Mouse (Mus musculus) Patski (cell line): Measurements from ENCODE around the gene Anp32a. TPM values are rescaled to one million over a fixed set of nuclear protein-coding genes. Genes with fewer than 3 reads are reported as not detected.

Experiments
- ATAC-seq: fragments of 100-300 bp; one replicate; pipeline ENCODE4 v1.8.0; 2021
- CTCF ChIA-PET: fragments of 350-600 bp; sonication (Branson Sonifier 250); formaldehyde crosslinking; loops from one replicate; lab custom pipeline; 2022; ENCODE audit warnings: inconsistent platforms; lab: Charles Lee
- POLR2A ChIA-PET: fragments of 350-600 bp; sonication (Branson Sonifier 250); formaldehyde crosslinking; loops from one replicate; lab custom pipeline; 2022; ENCODE audit warnings: antibody characterized with exemption, inconsistent platforms; lab: Charles Lee
- DNase-seq: peaks from one replicate; pipeline ENCODE4 v3.0.0-alpha.2; 2011; ENCODE audit warnings: low read depth, low spot score
- H3K27me3 ChIP-seq: fragments of 371-371 bp; one replicate; pipeline ENCODE4 v1.5.1; 2021
- CTCF ChIP-seq: fragments of 100-300 bp; IDR thresholded peaks from one replicate; pipeline ENCODE4 v1.5.1; 2021
- in situ Hi-C: fragments of 300-500 bp; cut with MboI; formaldehyde crosslinking; loops from 3 replicates; pipeline ENCODE4 v1.11.1; 2018; ENCODE audit warnings: low pct_unique_long_range_greater_than_20kb, mixed read lengths
- polyA plus RNA-seq: library from polyadenylated mRNA; unstranded; gene quantifications from one replicate; pipeline ENCODE4 v1.2.3, GENCODE M21; 2021

Gene Anp32a
- polyA plus RNA-seq, 1 experiment from 2014 or later = 231 TPM

GRCm38 (mm10) chr9:62355763-62356162 is 14.7 kb downstream of the Anp32a start:
- ChIA-PET POLR2A (no interaction called here), CTCF (no interaction called here)
- in situ Hi-C loops = no loop called here

GRCm38 (mm10) chr9:62357593-62357992 is 16.5 kb downstream of the Anp32a start:
- no peak for ATAC-seq
- CTCF ChIA-PET = interaction anchor here (1.6 kb wide), 1 partner anchor 9 kb away, joined by 3 read pairs; no protein-coding TSS in a partner anchor
- TF ChIP-seq CTCF = no peak
- DNase-seq = no peak
- POLR2A ChIA-PET = no interaction called here
- H3K27me3 ChIP-seq = no peaks in the 10 kb centered on the region
- in situ Hi-C loops = no loop called here

More at GRCm38 (mm10) chr9:62355763-62356162, 14.7 kb downstream of the Anp32a start:
- DNase-seq (no peak), ATAC-seq (no peak)
- no peak for TF ChIP-seq CTCF
- H3K27me3 ChIP-seq = no peaks in the 10 kb centered on the region

- in situ Hi-C loops = no loop called here
- no peaks in the 10 kb centered on the region for H3K27me3 ChIP-seq
- DNase-seq (no peak), ATAC-seq (no peak)
- ChIA-PET POLR2A (no interaction called here), CTCF (interaction anchor here (1.2 kb wide), 1 partner anchor 23 kb away, joined by 3 read pairs; no protein-coding TSS in a partner anchor)
- no peak for TF ChIP-seq CTCF
Observed at GRCm38 (mm10) chr9:62358851-62359250, 17.8 kb downstream of the Anp32a start.

GRCm38 (mm10) chr9:62360889-62361288 is 19.8 kb downstream of the Anp32a start:
- ChIA-PET CTCF (interaction anchor here (1.3 kb wide), 1 partner anchor 11 kb away, joined by 3 read pairs; no protein-coding TSS in a partner anchor), POLR2A (no interaction called here)
- no peaks in the 10 kb centered on the region for H3K27me3 ChIP-seq
- no peak for ATAC-seq
- TF ChIP-seq CTCF = no peak
- DNase-seq = no peak
- in situ Hi-C loops = no loop called here

- H3K27me3 ChIP-seq = no peaks in the 10 kb centered on the region
- ChIA-PET CTCF (interaction anchor here (1.6 to 1.7 kb wide), 2 partner anchors 10 to 14 kb away, joined by 3 to 6 read pairs; no protein-coding TSS in a partner anchor), POLR2A (interaction anchor here (1.7 kb wide), 1 partner anchor 20 kb away, joined by 4 read pairs; no protein-coding TSS in a partner anchor)
- in situ Hi-C loops = no loop called here
- TF ChIP-seq CTCF = no peak
- ATAC-seq = no peak
- DNase-seq = no peak
Observed at GRCm38 (mm10) chr9:62362835-62363385, 21.8 kb downstream of the Anp32a start.

- in situ Hi-C loops = no loop called here
- TF ChIP-seq CTCF = no peak
- no peaks in the 10 kb centered on the region for H3K27me3 ChIP-seq
- peak; percentile 82 for ATAC-seq
- no peak for DNase-seq
- ChIA-PET CTCF (no interaction called here), POLR2A (interaction anchor here (1.7 kb wide), 1 partner anchor 21 kb away, joined by 4 read pairs; no protein-coding TSS in a partner anchor)
Observed at GRCm38 (mm10) chr9:62363619-62364018, 22.5 kb downstream of the Anp32a start.

GRCm38 (mm10) chr9:62364216-62364615 is 23.1 kb downstream of the Anp32a start:
- in situ Hi-C loops = no loop called here
- CTCF ChIA-PET = no interaction called here

GRCm38 (mm10) chr9:62364831-62365230 is 23.7 kb downstream of the Anp32a start:
- POLR2A ChIA-PET = interaction anchor here (0.6 kb wide), 1 partner anchor 13 kb away, joined by 3 read pairs; no protein-coding TSS in a partner anchor
- no peak for TF ChIP-seq CTCF
- no peak for ATAC-seq
- DNase-seq = no peak
- CTCF ChIA-PET = no interaction called here
- in situ Hi-C loops = no loop called here
- no peaks in the 10 kb centered on the region for H3K27me3 ChIP-seq

More at GRCm38 (mm10) chr9:62364216-62364615, 23.1 kb downstream of the Anp32a start:
- POLR2A ChIA-PET = interaction anchor here (0.6 kb wide), 1 partner anchor 13 kb away, joined by 3 read pairs; no protein-coding TSS in a partner anchor
- no peaks in the 10 kb centered on the region for H3K27me3 ChIP-seq
- DNase-seq (no peak), ATAC-seq (no peak)
- TF ChIP-seq CTCF = no peak

- no peak for TF ChIP-seq CTCF
- ChIA-PET POLR2A (no interaction called here), CTCF (no interaction called here)
- no peak for DNase-seq
- ATAC-seq = no peak
- no peaks in the 10 kb centered on the region for H3K27me3 ChIP-seq
- in situ Hi-C loops = no loop called here
Observed at GRCm38 (mm10) chr9:62365326-62366080, 24.4 kb downstream of the Anp32a start.

- no peak for ATAC-seq
- ChIA-PET CTCF (interaction anchor here (1.2 kb wide), 1 partner anchor 9 kb away, joined by 3 read pairs; no protein-coding TSS in a partner anchor), POLR2A (no interaction called here)
- no peaks in the 10 kb centered on the region for H3K27me3 ChIP-seq
- TF ChIP-seq CTCF = no peak
- in situ Hi-C loops = no loop called here
- DNase-seq = no peak
Observed at GRCm38 (mm10) chr9:62366478-62367458, 25.7 kb downstream of the Anp32a start.
